Mouse (Mus musculus) liver, embryonic 15.5 days (tissue): Measurements from ENCODE around the gene Me3. TPM values are rescaled to one million over a fixed set of nuclear protein-coding genes. Genes with fewer than 3 reads are reported as not detected.

ENCODE experiments used
- polyA plus RNA-seq: library from polyadenylated mRNA; unstranded; fragments of >200 nt; fragmentation: Nextera tagmentation; extraction: Ambion mirVana; gene quantifications from 2 replicates; pipeline ENCODE4 v1.2.1, GENCODE M21; 2015

Me3 gene
- polyA plus RNA-seq, 1 experiment from 2014 or later = 0.07 TPM

Other genes with a start within 250 kb of the Me3 start
- 15.3 and 16.4 TPM in 2 replicates for gene Tmem135, start 228.2 kb upstream of the Me3 start, polyA plus RNA-seq
- 1.9 and 2.4 TPM in 2 replicates for gene Fzd4, start 228.0 kb upstream of the Me3 start, polyA plus RNA-seq
- gene Prss23, start 105.2 kb upstream of the Me3 start, polyA plus RNA-seq = 3.9 and 4.2 TPM in 2 replicates